Comparison of ENCODE assay signal across 32 mouse cellular contexts in the genomic region with DNA sequence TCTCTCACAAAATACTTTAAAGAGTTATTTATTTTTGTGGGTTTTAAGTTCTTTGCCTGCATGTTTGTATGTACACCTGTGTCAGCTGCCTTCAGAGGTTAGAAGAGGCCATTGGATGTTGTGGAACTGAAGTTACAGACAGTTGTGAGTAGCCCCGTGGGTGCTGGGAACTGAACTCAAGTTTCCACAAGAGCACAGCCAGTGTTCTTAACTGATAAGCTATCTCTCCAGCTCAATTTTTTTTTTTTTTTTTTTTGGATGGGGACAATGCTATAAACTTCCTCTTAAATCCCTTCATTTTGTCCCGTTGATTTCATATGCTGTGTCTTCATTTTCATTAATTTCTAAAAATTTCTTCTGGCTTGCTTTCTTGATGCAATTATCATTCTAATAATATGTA. TPM values are rescaled to one million over a fixed set of nuclear protein-coding genes. Genes with fewer than 3 reads are reported as not detected.
"Had no signal": no experiment of that assay in that cellular context is flagged by ENCODE, and none has a peak within 500 bp of the region (broad histone marks: within the 10 kb centered on the region; RNA-seq: fewer than 3 reads in every experiment).

No protein-coding gene starts in this region.

- ATAC-seq: hindbrain, postnatal 0 days; intestine, embryonic 16.5 days; liver, postnatal 0 days had no signal

- H3K27me3 ChIP-seq: heart, embryonic 12.5 days; hindbrain, embryonic 13.5 days; hindbrain, embryonic 15.5 days; kidney, embryonic 15.5 days; limb, embryonic 12.5 days; liver, embryonic 13.5 days; liver, embryonic 15.5 days had no signal

- H3K36me3 ChIP-seq: heart, embryonic 12.5 days; hindbrain, embryonic 15.5 days; kidney, embryonic 15.5 days; liver, embryonic 13.5 days; liver, embryonic 15.5 days had no signal

- H3K4me2 ChIP-seq: heart, embryonic 12.5 days; hindbrain, embryonic 13.5 days; hindbrain, embryonic 15.5 days; kidney, embryonic 15.5 days; limb, embryonic 12.5 days; liver, embryonic 11.5 days; liver, embryonic 13.5 days; liver, embryonic 15.5 days had no signal

- H3K27ac ChIP-seq: gastrocnemius, adult 2 months; heart, embryonic 10.5 days; hindbrain, embryonic 10.5 days; hindbrain, embryonic 13.5 days; hindbrain, embryonic 15.5 days; hindbrain, postnatal 0 days; kidney, embryonic 15.5 days; kidney, postnatal 0 days; limb, embryonic 10.5 days; limb, embryonic 12.5 days; liver, embryonic 13.5 days; liver, embryonic 15.5 days had no signal

- H3K9ac ChIP-seq: heart, embryonic 12.5 days; hindbrain, embryonic 13.5 days; hindbrain, embryonic 15.5 days; kidney, embryonic 15.5 days; limb, embryonic 12.5 days; liver, embryonic 13.5 days; liver, embryonic 15.5 days; liver, postnatal 0 days had no signal

- H3K4me1 ChIP-seq: heart, embryonic 10.5 days; hindbrain, embryonic 10.5 days; liver, embryonic 13.5 days; liver, embryonic 15.5 days had no signal

- H3K4me3 ChIP-seq: gastrocnemius, adult 2 months; heart, embryonic 10.5 days; heart, embryonic 12.5 days; hindbrain, embryonic 10.5 days; hindbrain, embryonic 13.5 days; hindbrain, embryonic 15.5 days; kidney, embryonic 15.5 days; limb, embryonic 10.5 days; limb, embryonic 12.5 days; liver, embryonic 13.5 days; liver, embryonic 15.5 days had no signal

- H3K9me3 ChIP-seq: heart, embryonic 10.5 days; heart, embryonic 12.5 days; hindbrain, embryonic 10.5 days; hindbrain, embryonic 13.5 days; hindbrain, embryonic 15.5 days; kidney, embryonic 15.5 days; limb, embryonic 10.5 days; limb, embryonic 12.5 days; liver, embryonic 13.5 days; liver, embryonic 15.5 days had no signal

- DNase-seq: gastrocnemius, adult 2 months; gastrocnemius, postnatal 10 days; gastrocnemius, postnatal 25 days; kidney, postnatal 14 days; layer of hippocampus, adult 9-11 months; layer of hippocampus, postnatal 36 days; liver; liver, embryonic 13.5 days; liver, postnatal 0 days had no signal

RNA-seq across cellular contexts. Expression of gene Vwa3a, which starts 25.9 kb away (rescaled TPM):
- total RNA-seq: granulocyte monocyte progenitor cell, adult 5-6 weeks had no signal
- polyA plus RNA-seq: liver, embryonic 15.5 days had no signal

RNA-seq across cellular contexts. Expression of gene Pdzd9, which starts 43.1 kb away (rescaled TPM):
- total RNA-seq: gastrocnemius, adult 2 months; gastrocnemius, postnatal 10 days; gastrocnemius, postnatal 25 days; gastrocnemius, postnatal 4 days; granulocyte monocyte progenitor cell, adult 5-6 weeks; heart, adult 18-20 months; heart, adult 8-10 months; heart, postnatal 10 days; heart, postnatal 25 days; layer of hippocampus, postnatal 14 days; layer of hippocampus, postnatal 36 days; left cerebral cortex, adult 18-20 months; left cerebral cortex, postnatal 10 days; left cerebral cortex, postnatal 36 days had no signal
